Mouse (Mus musculus) erythroblast, embryonic 14.5 days (primary cell): Measurements from ENCODE around the gene Mbtps1.

Experiments
- GATA1 ChIP-seq: IDR thresholded peaks from 2 replicates; pipeline ENCODE4 v1.6.1; 2012; ENCODE audit warnings: low read length, inconsistent platforms, mixed read lengths
- TAL1 ChIP-seq: IDR thresholded peaks from 3 replicates; pipeline ENCODE4 v1.6.1; 2012; ENCODE audit warnings: low read length, inconsistent platforms, mixed read lengths

GRCm38 (mm10) chr8:119487093-119487492 lies 71.4 kb downstream of the Mbtps1 start:
- TF ChIP-seq TAL1 = no peak
- TF ChIP-seq GATA1 = no peak
